Mouse (Mus musculus): Measurements from ENCODE around the gene Gdi2. TPM values are rescaled to one million over a fixed set of nuclear protein-coding genes. Genes with fewer than 3 reads are reported as not detected.
"Not testable (repeated sequence)": the region's sequence is repeated elsewhere in the genome, so short reads cannot be mapped to it uniquely, and the experiment has no call there.

Gene Gdi2
- total RNA-seq (2021): 100 to 1,000 TPM; 164 to 171 TPM
- long read RNA-seq, experiment 1, full-length matches to known transcripts: 106 of 117 reads
- long read RNA-seq, experiment 1, partial matches to known transcripts: 5 of 117 reads
- long read RNA-seq, experiment 1, other reads (novel, unspliced or antisense): 6 of 117 reads
- long read RNA-seq, experiment 2, full-length matches to known transcripts: 162 of 170 reads
- long read RNA-seq, experiment 2, partial matches to known transcripts: 3 of 170 reads
- long read RNA-seq, experiment 2, other reads (novel, unspliced or antisense): 5 of 170 reads

DNA sequence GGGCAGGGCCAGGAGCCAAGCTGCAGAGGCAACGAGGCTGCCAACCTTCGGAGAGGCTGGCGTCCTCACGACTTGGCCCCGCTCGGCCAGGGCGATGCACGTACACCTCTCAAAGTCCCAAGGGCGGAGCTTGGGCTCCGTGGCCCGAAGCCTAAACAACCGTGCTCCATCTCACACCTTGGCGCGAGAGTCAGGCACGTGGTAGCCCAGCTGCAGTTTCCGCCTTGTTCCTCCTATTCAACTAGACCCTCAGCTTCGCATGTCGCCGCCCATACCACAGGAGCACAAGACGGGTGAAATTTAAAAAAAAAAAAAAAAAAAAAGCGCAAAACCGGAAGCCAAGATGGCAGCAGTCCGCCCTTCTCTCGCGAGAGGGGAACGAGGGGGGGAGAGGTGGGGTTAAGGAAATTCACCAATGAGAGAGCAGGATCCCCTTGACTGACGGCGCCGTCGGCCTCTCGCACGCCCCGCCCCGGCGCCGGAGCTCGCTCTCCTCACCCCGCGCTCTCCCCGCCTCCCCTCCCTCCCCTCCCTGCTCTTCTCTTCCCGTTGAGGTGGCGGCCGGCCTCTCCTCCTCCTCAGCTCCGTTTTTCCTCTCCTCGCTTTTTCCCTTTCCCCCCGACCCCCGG lies at the start of gene Gdi2:
TSS of gene Gdi2 (plus strand) at position 470 of the 629 bp plus-strand sequence.
- intact Hi-C loops (cut with DNase I; ENCODE audit: low total_unique reads): no loop called here
- DNase-seq: peak; percentile 96

DNA sequence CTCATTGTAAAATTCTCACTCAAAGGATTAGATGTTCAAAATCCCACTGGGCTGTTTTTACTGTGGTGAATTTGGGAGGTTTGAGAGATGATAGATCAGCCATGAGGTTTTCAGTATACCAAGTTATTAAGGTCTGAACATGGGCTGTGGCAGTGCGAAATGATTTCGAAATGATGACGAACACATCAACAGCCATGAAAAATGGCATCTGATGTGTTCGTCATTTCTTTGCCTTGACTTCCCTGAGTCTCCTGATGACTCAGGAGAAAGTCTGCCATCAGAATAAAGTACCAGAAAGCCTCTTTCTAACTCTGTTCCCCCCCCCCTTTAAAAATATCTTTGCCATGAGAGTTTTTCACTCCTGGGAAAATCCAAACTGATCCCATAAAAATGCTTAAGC lies 42.3 kb upstream of the Gdi2 start:
- intact Hi-C loops (cut with DNase I; ENCODE audit: low total_unique reads): no loop called here
- DNase-seq: no peak

DNA sequence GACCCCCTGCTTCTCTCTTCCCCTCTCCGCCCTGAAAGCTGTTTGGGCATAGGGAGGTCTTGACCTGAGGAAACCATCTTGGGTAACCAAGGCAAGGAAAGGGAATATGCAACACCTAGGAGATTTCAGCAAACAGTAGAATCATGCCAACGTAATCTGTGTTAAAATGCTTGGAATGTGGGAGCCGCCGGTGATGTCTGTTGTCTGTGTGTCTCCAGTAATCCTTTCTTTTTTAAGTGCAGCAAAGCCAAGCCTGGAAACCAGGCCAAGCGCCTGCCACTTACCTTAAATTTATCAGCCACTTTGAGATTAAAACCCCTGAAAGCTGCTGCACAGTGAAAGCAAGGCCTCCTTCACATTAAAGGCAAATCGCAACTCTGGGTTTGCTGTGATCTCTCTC lies 36.8 kb upstream of the Gdi2 start:
- intact Hi-C loops (cut with DNase I; ENCODE audit: low total_unique reads); DNase-seq: not testable (repeated sequence)

DNA sequence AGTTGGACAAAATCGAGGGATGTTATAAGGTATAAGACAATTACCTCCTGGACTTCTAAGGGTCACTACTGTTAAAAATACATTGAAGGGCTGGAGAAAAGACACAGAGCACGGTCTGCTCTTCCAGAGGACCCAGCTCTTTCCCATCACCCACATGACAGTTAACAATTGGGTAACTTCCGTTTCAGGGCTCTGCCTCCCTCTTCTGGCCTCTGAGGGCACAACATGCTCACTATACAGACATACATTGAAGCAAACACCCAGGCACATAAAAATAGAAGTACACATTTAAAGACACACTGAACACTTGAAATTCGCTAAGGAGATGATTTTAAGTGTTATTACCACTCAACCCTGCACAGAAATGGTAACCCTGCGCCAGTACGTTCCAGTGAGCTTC lies 22.5 kb upstream of the Gdi2 start:
- intact Hi-C loops (cut with DNase I; ENCODE audit: low total_unique reads); DNase-seq: not testable (repeated sequence)

DNA sequence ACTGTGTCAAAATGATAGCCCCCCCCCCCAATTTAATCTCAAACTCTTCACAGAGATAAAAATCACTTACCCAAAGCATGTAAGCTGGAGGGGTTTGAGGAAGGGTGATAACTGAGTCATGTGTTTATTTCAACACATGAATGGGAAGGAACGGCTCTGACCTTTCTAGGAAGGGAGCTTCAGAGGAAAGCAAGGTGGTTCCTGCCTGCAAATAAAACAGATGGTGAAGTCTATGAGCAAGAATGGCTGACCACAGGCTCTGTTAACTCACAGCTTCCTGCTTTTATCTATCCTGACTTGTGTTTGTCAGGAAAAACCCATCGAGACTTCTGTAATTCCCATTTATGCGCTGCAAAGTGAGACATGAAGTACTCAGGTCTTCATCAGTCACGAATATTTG lies 18.5 kb upstream of the Gdi2 start:
- DNase-seq; intact Hi-C loops (cut with DNase I; ENCODE audit: low total_unique reads): not testable (repeated sequence)

DNA sequence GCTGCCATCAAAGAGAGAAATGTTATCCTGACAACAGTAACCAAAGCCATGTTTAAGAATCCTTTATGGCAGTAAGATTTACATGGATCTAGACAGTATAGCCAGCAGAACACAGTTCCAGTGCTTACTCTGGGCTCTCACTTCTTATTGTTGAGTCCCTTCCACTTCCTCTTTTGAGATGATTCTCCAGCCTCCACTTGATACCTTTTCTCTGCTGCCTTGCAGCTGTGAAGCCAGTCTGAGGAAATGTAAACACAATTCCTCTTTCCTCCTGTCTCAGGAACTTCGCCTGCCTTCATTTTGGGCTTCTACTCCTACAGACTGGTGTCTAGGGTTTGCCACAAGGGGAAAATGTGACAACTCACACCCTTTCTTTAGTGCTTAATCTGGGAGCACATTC lies 17.9 kb upstream of the Gdi2 start:
- intact Hi-C loops (cut with DNase I; ENCODE audit: low total_unique reads); DNase-seq: not testable (repeated sequence)

DNA sequence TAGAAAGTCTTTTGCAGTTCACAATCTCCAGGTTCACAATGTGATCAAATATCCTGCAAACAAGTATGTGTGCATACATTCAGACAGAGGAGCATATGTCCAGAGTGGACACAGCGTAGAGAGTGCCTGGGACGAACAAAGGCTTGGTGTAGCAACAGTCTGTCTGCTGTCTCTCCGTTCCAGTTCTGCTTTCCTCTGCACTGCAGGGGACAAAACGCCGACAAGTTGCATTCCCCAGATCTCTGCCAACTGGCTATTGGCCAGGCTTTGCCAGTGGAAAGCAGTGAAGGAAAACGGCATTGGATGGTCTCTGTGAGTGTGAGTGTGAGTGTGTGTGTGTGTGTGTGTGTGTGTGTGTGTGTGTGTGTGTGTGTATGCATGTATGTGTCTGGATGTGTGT lies 14.4 kb upstream of the Gdi2 start:
- intact Hi-C loops (cut with DNase I; ENCODE audit: low total_unique reads): no loop called here
- no peak for DNase-seq

DNA sequence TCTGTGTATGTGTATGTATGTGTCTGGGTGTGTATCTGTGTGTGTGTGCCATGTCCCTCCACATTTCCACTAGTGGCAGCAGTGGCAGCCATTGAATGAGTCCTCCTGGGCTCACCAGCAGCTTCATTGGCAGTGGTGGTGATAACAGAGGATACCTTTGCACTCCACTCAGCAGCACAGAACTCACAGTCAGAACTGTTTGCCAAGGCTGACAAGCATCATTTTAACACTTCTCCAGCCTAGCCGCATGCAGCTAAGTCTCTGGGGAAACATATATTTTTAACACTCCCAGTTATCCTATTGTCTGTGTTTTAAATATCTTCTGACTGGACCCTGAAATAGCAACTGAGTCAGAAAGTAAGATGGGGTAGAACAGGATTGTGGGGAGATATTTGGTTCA lies 13.9 kb upstream of the Gdi2 start:
- intact Hi-C loops (cut with DNase I; ENCODE audit: low total_unique reads): no loop called here
- no peak for DNase-seq

DNA sequence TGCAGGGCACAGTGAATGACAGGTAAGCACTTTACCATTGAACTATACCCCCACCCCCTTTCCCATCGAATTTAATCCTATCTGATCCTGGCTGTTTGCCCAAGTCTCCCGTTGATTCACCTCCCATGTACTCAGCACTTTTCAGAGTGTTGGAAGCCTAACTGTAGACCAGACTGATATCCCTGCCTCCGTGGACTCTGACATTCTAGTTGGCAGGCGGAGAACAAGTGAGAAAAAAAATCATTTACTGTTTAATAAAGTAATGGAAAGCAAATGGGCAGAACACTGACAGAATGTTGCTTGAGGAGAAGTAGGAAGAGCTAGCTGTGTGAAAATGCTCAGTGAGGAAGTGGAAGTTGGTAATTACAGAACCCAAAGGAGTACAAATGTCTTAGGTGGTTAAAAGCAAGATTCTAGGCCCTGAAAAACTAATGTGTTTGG lies 12.2 kb upstream of the Gdi2 start:
- no peak for DNase-seq
- intact Hi-C loops (cut with DNase I; ENCODE audit: low total_unique reads): no loop called here

DNA sequence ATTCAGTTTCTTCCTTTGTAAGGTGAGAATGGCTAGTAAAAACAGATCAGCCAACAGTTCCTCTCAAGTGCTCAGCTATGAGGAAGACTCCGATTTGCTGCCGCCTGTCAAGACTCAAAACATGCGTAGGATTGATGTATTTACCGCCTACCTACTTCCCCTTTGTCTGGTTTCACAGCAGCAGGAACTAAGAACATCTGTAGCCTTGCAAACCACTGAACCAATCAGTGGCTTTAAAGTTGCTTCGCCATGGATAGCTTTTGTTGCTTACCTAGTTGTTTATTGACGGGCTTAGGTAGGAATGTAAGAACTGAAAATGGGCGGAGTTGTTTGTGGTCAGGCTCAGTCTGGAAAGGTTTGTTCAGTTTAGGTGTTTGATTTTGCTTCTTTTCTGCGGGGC lies 11.5 kb upstream of the Gdi2 start:
- intact Hi-C loops (cut with DNase I; ENCODE audit: low total_unique reads): no loop called here
- no peak for DNase-seq

DNA sequence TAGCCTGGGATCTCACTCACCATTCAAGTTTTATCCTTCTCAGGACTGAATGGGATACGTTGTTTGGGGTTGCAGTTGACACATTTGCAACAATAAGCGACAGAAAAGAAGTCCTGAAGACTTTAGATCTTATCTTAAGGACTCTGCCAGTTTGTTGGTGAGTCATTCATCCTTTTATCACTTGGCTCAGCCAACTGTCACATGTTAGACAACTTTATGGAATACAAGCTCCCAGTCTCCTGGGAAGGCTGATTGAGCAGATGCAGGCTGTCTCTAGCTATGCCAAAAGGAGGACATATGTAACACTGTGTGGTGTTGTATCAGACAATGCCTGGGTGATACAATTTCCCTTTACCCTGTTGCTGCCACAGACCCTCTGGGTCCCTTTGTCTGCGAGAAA lies 7.4 kb upstream of the Gdi2 start:
- intact Hi-C loops (cut with DNase I; ENCODE audit: low total_unique reads): no loop called here
- DNase-seq: no peak

DNA sequence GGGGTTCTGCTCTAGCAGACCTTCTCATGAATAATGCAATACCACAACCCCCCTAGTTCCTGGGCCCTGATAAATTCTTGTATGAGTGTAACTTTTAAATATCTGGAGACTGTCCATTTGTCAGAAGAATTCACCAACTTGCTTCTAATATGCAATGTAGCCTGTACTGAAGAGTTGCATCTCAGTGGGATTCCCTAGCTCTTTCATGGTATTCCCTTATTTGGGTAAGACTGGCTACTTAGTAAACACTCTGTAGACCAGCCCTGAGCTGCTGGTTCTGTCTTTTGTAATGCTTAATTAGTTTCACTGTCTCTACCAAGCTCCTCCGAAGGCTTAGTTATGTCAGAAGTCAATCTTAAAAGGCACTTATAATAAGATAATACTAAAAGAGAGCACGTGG lies 6.7 kb upstream of the Gdi2 start:
- DNase-seq; intact Hi-C loops (cut with DNase I; ENCODE audit: low total_unique reads): not testable (repeated sequence)

DNA sequence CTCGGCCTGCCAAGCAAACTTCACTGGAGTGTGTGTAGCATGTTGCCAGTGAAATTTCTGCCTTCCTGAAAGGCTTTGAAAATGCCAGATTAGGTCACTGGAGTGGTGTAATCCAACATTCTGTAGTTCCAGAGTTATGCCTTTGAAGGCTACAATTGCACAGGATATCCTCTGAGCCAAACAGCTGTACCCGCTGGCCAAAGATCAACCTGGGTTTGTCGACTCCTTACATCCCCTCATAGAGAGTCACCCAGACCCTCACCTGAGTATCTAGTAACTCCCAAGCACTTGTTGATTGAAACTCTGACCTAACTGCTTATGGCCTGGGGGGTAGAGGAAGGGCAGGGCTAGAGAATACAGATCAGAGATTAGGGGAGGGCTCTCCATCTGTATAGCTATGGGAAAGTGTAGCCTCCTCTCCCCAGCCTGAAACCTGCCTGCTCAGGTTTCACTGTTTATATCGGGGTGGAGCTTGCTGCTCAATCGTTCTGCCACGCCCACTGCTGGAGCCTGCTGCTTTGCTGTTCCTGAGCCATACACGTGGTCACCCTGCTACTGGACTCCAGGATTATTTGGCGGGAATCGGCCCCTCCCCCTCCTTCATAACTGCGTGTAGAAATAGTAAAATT lies 6.1 kb upstream of the Gdi2 start:
- DNase-seq: no peak

DNA sequence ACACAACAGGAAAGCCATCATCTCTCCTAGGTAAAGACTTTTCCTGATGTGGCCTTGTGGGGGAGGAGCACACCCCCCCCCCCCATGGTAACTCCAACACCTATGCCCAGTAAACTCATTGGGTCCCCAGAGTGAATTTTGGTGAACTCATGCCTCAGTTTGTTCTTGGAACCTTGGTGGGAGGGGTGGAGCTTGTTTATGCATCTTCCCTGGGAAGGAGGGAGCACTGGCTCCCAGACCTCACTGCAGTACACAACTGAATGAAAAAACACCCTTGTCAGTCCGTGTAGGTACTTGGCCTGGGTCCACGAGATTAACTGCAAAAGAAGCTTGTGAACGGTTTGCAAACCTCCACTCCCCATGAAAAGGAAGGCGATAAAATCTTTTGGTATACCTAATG lies 5.4 kb upstream of the Gdi2 start:
- intact Hi-C loops (cut with DNase I; ENCODE audit: low total_unique reads): no loop called here
- no peak for DNase-seq

More for the DNA sequence above, 6.1 kb upstream of the Gdi2 start:
- intact Hi-C loops (cut with DNase I; ENCODE audit: low total_unique reads): no loop called here

DNA sequence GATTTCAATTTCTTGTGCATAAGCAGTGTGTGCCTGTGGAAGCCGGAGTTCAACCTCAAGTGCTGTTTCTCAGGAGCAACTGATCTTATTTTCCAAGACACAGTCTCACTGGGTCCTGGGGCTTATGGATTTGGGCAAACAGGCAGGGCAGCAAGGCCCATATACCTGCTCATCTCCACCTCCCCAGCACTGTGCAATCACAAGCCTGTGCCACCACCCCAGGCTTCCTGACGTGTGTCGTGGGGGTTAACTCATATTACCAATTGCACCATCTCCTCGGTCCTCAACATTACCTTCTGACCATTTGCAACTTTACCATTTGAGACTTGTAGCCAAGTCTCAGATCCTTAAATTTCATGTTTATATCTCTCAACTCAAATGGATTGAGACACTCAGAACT lies 3.7 kb upstream of the Gdi2 start:
- intact Hi-C loops (cut with DNase I; ENCODE audit: low total_unique reads): no loop called here
- DNase-seq: no peak

DNA sequence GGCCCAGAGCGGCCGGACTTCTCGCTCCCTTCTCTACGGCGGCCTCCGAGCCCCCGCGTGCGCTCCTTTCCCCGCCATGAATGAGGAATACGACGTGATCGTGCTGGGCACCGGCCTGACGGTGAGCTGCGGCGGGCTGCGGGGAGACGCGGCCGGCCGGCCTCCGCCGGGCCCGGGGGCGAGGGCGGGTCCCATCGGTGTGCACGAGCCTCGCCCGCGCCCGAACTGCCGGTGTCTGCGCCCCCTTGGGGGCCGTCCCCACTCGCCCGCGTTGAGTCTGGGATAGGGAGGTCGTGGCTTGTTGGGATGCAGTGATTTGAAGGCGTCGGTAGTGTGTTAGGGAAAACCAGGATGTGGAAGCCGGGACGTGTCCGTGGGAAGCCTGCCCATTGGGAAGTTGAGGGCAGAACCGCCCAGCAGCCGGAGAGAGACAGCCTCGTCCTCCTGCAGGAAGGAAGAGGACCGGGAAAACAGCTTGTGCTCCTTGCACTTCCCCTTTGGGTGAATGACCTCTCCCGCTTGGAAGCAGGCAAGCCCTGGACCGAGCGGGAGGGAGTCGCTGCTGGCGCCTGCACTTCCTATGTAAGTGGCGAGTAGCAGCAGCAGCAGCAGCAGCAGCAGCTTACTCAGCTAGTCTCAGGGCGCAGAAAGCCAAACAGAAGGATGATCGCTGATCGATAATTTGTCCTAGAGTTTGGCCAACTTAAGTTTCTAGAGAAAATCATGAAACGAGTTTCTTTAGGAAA lies 533 bp downstream of the Gdi2 start:
- intact Hi-C loops (cut with DNase I; ENCODE audit: low total_unique reads): no loop called here
- DNase-seq: peak; percentile 86

DNA sequence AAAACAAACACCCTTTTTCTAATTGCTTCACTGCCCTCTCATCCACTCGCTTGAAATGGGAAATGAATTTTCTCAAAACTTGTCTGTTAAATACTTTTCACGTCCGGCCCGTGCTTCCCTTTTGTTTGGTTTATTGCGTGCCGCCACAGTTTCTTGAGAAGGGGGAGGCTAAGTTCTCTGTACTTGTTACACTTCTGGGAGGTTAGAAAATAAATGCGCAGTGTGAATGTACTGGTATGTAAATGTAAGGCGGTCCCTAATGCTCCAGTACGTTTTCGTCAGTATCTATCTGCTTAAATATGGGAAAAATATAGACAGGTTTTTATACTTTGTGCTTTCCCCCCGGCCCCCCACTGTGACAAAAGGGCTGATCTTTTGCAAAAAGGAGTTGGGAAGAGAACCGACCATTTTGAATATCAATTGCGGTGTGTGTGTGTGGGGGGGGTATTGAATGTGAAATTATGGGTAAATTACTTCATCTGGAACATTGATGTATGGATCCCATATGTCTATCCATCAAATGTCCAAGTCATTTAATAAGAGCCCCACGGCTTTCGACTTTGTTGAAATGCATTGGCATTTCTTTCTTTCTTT lies 1.2 kb downstream of the Gdi2 start:
- intact Hi-C loops (cut with DNase I; ENCODE audit: low total_unique reads): no loop called here
- no peak for DNase-seq

DNA sequence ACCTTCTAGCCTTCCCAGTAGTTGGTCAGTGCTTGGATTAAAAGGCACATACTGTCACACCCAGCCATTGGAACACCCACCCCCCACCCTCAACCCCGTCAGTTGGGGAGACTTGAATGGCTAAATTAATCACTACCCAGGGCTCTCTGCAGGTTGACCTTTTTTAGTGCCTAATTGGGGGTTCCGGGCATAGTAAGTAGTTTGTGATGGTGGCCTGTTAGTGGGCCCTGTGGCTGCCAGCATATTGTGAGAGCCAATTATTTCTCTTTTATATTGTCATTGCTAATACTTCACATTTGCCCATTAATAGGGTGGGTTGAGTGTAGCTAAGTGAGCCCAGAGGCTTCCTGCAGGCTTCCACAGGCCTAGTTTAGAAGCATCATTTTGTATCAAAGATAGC lies 2.3 kb downstream of the Gdi2 start:
- intact Hi-C loops (cut with DNase I; ENCODE audit: low total_unique reads): no loop called here
- DNase-seq: no peak

DNA sequence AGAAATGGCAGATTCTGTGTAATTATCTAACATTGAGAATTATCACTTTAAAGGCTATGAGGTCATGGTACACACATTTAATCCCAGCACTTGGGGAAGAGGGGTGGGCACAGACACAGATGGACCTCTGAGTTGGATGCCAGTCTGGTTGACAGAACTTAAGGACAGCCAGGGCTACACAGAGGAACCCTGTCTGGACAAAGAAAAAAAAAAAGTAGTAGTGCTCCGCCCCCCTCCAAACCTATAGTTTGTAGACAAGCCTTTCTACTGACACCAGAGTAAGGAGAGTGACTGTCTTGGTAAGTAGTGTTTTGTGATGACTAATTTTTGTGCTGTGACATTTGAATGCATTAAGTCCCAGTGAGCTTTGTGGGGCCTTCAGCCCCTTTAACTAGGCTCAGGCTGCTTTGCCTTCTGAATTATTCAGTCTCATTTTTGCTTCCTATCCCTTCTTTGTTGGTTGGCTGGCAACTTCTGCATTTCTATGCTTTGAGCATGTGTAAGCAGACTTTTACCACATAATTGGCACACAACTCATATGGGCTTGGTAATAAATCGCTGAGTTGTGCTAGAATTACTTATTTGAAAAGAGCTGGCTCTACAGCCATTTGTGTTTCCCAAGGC lies 3.4 kb downstream of the Gdi2 start:
- intact Hi-C loops (cut with DNase I; ENCODE audit: low total_unique reads): no loop called here
- no peak for DNase-seq
